Mouse (Mus musculus): ENCODE results near the gene Rbpj. TPM values are rescaled to one million over a fixed set of nuclear protein-coding genes. Genes with fewer than 3 reads are reported as not detected.

Rbpj gene
- total RNA-seq, 2 experiments from 2014 or later: 32.8 to 33.2 TPM

DNA sequence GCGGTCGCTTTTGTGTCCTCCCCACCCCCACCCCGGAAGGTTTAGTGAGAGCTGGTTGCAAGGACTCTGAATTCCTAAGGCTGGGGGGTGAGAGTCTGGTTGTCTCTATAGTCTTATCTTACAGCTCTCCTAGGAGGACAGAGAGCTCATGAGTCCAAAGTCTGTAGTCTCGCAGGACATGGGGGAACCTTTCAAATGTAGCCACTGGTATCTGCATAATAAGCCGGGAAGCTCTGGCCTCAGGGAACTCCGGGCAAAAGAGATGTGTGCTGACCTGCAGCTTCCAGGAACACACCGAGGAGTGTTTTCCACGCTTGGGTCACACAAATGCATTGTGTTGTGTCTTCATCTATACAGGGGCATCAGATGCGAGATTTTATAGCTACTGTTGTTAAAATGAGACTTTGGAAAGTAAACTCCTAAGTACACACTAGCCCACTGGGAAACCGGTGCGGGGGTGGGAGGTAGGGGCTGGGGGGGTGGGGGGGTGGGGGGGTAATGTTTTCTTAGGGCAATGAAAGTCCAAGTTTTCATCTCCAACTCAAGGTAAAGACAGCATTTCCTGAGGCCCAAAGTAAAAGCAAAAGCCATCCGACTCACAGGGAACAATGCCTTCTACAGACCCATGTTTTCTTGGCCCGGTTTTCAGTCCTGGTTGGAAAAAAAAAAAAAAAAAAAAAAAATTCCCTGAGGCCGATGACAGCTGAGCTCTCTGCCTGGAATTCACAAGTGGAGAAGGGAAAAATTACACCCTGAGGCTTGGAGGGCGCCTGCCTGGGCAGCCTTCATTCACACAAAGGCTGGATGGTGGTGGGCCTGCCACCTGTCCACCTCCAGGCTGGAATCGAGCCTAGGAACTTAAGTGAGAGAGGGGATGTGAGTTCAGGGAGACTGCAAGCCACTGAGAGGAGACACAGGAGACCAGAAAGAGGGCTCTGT is 4.5 kb downstream of the Rbpj start:
- intact Hi-C loops (cut with DNase I): no loop called here
- DNase-seq (ENCODE audit: extremely low spot score in 1 of 2, low spot score in 2 of 2): no peak

DNA sequence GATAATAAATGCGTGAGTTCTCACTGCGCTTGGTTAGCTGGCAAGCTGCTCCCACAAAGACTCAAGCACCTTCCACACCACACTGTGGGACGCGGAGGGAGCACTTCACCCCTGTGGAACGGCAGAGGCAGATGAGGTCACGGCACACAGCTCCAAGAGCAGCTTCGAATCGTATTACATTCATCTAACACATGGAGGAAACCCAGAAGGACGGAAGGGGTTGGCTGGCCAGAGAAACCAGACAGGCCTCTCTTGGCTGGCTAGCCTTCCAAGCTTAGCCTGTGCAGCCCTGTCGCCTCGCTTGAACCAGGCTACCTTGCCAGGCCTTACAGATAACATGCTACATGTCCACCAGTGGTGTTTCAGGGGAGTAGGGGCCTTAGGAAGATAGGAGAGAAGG is 6.5 kb downstream of the Rbpj start:
- Histone ChIP-seq H3K4me3 (no peak overlapping the region), H3K27ac (no peak overlapping the region)
- no peak for TF ChIP-seq CTCF (IDR thresholded peaks at IDR 0.05)
- no peak for DNase-seq (ENCODE audit: extremely low spot score in 1 of 2, low spot score in 2 of 2)
- intact Hi-C loops (cut with DNase I): no loop called here

More for the DNA sequence above, 4.5 kb downstream of the Rbpj start:
- Histone ChIP-seq H3K27ac (no peak overlapping the region), H3K4me3 (no peak overlapping the region)
- no peak; the same call in 1 of the 2 replicates for TF ChIP-seq CTCF (IDR thresholded peaks at IDR 0.05)

DNA sequence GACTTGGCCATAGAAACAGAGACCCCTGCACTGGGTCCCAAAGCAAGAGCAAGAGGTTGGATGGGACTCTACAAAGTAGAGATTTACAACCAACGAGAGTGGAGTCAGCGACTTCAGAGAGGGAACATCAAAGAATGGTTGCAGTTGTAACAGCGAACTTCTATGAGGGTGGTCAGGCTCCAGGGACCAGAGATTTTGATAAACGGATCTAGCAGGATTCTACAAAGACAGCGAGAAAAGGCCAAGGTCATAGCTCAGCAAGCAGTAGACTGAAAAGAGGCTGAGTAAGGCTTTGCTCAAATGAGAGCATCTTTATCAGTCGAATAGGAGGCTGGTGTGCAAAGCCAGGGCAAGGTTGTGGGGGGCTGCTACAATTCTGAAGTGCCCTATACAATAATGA is 13.2 kb downstream of the Rbpj start:
- no peak for TF ChIP-seq CTCF (IDR thresholded peaks at IDR 0.05)
- H3K27ac ChIP-seq: no peak overlapping the region
- intact Hi-C loops (cut with DNase I): no loop called here
- no peak overlapping the region for H3K4me3 ChIP-seq
- DNase-seq (ENCODE audit: extremely low spot score in 1 of 2, low spot score in 2 of 2): no peak

DNA sequence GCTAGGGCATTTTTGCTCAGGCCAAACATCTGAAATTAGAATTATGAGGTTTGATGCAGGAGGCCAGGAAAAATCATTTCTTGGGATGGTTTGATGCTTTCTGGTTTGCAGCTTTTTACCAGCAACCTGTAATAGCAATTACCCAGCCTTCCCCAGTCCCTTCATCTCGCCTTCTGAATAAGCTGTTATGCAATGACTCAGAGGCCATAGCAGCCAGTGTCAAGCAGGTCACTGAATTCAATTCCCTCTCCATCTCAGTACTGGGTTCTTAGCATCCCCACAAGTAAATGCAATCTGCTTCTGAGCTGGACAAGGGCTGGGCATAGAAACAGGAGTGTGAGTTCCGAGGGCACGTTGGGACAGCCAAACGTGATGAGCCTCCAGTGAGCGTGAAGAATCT is 13.9 kb downstream of the Rbpj start:
- DNase-seq (ENCODE audit: extremely low spot score in 1 of 2, low spot score in 2 of 2): no peak
- Histone ChIP-seq H3K4me3 (no peak overlapping the region), H3K27ac (no peak overlapping the region)
- no peak for TF ChIP-seq CTCF (IDR thresholded peaks at IDR 0.05)
- intact Hi-C loops (cut with DNase I): no loop called here

DNA sequence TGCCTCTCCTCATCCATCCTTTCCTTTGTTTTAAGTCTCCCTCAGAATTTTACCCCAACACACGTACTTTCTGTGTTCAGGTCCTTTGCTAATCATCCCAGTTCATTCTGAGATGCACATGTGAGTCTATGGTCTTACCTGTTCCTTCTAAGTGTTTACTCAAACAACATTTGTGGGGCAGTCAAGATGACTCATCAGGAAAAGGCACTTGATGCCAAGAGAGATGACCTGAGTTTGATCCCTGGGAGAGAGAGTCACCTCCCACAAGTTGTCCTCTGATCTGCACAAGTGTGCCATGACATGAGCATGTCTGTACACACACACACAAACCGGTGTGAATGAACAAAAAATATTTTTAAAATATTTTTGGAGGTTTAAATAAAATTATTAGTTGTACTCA is 15.1 kb downstream of the Rbpj start:
- Histone ChIP-seq H3K27ac (no peak overlapping the region), H3K4me3 (no peak overlapping the region)
- no peak for DNase-seq (ENCODE audit: extremely low spot score in 1 of 2, low spot score in 2 of 2)
- TF ChIP-seq CTCF (IDR thresholded peaks at IDR 0.05): no peak
- intact Hi-C loops (cut with DNase I): no loop called here

DNA sequence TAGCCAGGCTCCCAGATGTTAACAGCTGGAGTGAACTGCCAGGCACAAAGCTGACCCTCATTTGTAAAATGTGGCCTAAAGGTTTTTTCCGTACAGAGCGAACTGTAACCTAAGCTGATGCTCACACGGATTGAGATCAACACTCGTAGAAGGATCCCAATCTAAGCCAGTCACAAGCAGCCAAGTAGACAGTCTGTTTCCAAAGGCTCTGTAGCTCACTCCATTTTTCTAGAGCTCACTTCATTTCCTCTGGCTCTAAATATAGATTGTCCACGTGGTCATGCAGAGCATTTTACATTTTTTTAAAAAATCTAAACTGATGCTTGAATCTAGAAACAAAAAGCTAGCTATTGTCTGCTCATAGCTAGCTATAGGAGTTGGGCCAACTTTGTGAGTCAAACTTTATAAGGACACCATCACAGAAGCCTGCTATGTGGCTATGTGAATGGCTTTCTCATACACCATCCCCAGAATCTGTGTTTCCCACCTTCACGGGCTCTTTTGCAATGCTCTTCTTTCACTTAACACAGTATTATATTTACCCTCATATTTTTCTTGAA is 19.2 kb downstream of the Rbpj start:
- intact Hi-C loops (cut with DNase I): no loop called here
- no peak for TF ChIP-seq CTCF (IDR thresholded peaks at IDR 0.05)

DNA sequence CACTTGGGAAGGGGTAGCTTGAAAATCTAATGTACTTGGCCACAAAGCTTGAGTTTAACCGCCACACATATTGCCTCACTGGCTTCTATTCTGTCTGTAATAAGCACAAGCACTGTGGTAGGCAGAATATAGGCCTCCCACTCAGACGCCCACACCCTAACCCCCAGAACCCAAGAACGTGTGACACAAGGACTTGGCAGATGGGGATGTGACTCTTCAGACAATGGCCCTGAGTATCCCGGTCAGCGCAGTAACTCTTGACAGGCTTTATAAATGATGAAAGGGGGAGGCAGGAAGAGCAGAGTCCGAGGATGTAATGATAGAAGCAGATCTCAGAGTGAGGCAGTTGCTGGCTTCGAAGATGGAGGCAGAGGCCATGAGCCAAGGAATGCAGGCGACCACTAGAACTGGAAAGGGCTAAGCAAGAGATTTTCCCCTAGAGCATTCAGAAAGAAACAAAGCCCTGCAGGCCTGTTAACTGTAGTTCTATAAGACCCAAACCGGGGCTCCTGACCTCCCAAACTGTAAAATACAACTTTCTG is 20.1 kb downstream of the Rbpj start:
- no peak for TF ChIP-seq CTCF (IDR thresholded peaks at IDR 0.05)
- Histone ChIP-seq H3K27ac (no peak overlapping the region), H3K4me3 (no peak overlapping the region)
- intact Hi-C loops (cut with DNase I): no loop called here
- DNase-seq (ENCODE audit: extremely low spot score in 1 of 2, low spot score in 2 of 2): no peak

More for the DNA sequence above, 19.2 kb downstream of the Rbpj start:
- Histone ChIP-seq H3K27ac (no peak overlapping the region), H3K4me3 (no peak overlapping the region)
- no peak for DNase-seq (ENCODE audit: extremely low spot score in 1 of 2, low spot score in 2 of 2)

DNA sequence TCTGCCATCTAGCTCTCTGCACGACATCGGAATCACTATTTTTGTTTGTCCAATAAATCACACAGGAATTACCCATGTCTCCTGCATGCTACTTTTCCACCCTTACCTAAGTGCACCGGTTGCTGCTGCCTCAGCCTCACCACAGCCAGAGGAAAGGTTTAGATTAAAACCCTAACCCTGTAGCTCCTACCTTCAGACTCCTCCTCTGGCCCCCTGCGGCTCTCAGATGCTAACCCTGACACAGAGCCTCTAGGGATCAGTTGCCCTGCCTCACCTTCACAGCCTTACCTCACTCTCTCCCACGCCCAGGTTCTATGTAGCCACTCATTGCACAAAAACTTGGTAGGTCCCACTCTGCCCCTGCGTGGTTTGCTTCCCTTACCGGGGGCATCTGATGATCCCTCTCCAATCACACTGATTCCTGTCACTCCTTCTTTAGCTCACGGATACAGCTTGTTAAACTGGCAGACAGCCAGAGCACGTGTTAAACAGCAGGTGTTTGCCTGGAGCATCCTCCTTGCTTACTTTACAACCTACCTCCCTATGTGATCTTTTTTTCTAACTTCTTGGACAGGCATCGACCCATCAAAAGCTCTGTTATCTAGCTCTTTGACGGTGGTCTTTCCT is 21.1 kb downstream of the Rbpj start:
- DNase-seq (ENCODE audit: extremely low spot score in 1 of 2, low spot score in 2 of 2): no peak
- no peak overlapping the region for H3K27ac ChIP-seq
- H3K4me3 ChIP-seq: no peak overlapping the region
- TF ChIP-seq CTCF (IDR thresholded peaks at IDR 0.05): no peak
- intact Hi-C loops (cut with DNase I): no loop called here

DNA sequence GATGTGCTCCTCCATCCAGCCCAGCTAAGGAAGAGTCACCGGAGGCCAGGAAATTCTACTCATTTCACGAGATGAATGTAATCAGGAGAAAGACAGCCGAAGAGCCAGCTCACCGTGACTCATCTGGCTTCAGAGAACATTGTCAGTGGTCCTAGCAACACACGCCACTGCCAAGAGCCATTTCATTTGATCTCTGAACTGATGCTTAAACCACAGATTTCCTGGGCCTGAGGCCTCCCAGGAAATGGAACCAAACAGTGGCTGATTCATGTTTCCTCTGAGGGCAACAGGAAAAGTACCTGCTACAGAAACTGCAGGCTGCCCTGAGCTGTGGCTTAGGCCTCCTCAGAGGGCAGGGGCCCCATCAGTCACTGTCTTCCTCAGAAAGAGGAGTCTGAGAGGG is 24.7 kb downstream of the Rbpj start:
- no peak overlapping the region for H3K27ac ChIP-seq
- H3K4me3 ChIP-seq: no peak overlapping the region
- intact Hi-C loops (cut with DNase I): loop anchor here (5.0 kb wide), 1 partner anchor 108 kb away; no protein-coding TSS in a partner anchor
- no peak for TF ChIP-seq CTCF (IDR thresholded peaks at IDR 0.05)
- DNase-seq (ENCODE audit: extremely low spot score in 1 of 2, low spot score in 2 of 2): no peak

DNA sequence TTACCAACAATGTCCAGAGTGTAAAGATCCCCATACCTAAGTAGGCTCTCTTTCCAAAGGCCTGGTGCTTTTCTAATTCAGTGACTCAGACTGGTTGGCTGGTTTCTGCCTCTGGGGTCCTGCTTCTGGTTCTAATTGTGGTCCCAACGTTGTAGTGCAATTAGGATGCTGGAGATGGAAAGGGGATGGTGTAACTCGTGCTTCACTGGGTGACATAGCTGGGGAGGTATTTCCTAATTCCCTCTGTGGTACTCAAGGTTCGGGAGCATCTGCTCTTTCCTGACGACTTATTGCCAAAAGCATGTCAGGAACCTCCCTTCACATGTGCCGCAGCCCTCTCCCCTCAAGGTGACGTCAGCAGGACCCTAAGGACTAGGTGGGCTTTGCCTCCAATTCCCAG is 27.8 kb downstream of the Rbpj start:
- H3K4me3 ChIP-seq: no peak overlapping the region
- TF ChIP-seq CTCF (IDR thresholded peaks at IDR 0.05): no peak
- DNase-seq (ENCODE audit: extremely low spot score in 1 of 2, low spot score in 2 of 2): no peak
- intact Hi-C loops (cut with DNase I): loop anchor here (2.0 to 5.0 kb wide), 2 partner anchors 95 to 111 kb away; no protein-coding TSS in a partner anchor
- peak overlapping the region; percentile 59; the same call in 1 of the 2 replicates for H3K27ac ChIP-seq

DNA sequence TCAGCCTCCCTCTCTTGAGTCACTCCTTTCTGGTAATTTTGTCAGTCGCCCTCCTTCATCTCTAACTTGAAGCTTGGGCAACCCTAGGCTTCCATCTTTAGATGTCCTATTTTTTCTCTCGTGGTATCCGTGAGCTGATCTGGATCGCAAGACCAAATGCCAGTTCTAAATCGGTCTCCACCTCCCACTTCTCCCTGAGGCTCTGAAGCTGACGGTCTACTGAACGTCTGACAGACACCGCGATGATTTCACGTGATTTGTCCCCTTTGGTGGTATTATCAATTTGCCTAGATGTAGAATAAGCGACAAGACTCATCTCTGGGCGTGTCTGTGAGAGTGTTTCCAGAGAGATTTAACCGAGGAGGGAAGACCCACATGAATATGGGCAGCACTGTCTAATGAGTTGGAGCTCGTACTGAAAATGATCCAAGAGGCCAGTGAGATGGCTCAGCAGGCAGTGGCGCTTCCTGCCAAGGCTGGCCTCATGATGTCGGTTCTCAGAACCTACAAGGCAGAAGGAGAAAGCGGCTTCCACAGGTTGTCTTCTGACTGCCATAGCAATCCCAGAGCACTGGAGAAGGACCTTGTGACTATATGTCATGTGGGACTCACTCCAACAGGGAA is 28.7 kb downstream of the Rbpj start:
- Histone ChIP-seq H3K27ac (peak overlapping the region; percentile 59; the same call in 1 of the 2 replicates), H3K4me3 (no peak overlapping the region)
- no peak for DNase-seq (ENCODE audit: extremely low spot score in 1 of 2, low spot score in 2 of 2)
- no peak for TF ChIP-seq CTCF (IDR thresholded peaks at IDR 0.05)
- intact Hi-C loops (cut with DNase I): loop anchor here (2.0 to 5.0 kb wide), 2 partner anchors 94 to 112 kb away; no protein-coding TSS in a partner anchor
